Mouse (Mus musculus) left cerebral cortex, postnatal 36 days (tissue): Measurements from ENCODE around the gene Gp9. TPM values are rescaled to one million over a fixed set of nuclear protein-coding genes. Genes with fewer than 3 reads are reported as not detected.

Source experiments
- DNase-seq, 2 experiments: peaks; one replicate each; pipeline ENCODE4 v3.0.0; 2021 to 2022; ENCODE audit warnings: low spot score in 2 of 2, mixed read lengths in 1 of 2
- intact Hi-C: fragments of 180-260 bp; cut with DNase I; formaldehyde crosslinking; loops from one replicate; pipeline ENCODE4 v1.15.1; 2025
- total RNA-seq, 2 experiments: library from RNA; stranded (reverse); gene quantifications; 2 replicates each; pipeline ENCODE4 v1.2.3; 2021

The Gp9 gene
- total RNA-seq, 2 experiments from 2014 or later: 1.3 to 1.9 TPM

DNA sequence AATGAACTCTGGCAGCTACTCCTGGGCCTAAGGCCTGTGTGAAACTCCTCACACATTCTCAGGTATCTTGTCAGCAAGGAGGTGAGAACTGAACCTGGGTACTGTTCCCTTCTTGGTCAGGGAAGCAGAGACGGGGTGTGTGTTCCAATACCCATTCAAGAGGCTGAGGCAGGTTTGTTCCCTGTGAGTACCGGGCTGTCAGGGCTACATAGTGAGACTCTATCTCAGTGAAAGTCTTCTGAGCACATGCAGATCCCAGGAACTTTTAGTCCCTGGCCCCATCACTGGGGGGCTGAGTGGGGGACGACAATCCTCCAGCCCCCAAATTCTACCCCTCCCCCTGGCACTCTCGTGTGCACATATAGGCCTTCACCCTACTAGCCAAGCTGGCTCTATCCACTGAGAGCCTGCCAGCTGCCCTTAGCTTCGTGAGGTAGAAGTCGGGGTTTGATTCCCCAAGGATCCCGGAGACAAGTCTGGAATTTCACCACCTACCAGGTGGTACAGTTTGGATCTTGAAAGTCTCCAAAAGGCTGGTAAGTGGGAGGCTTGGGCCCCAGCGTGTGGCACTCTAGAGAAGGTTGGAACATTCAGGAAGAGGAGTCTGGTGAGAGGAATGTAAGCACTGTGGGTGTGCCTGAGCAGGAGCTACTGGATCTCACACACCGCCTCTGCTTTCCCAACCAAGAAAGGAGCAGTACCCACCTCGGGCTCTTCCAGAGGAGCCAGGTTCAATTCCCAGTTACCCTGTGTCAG is 2.9 kb downstream of the Gp9 start:
- intact Hi-C loops: no loop called here
- no peak for DNase-seq

DNA sequence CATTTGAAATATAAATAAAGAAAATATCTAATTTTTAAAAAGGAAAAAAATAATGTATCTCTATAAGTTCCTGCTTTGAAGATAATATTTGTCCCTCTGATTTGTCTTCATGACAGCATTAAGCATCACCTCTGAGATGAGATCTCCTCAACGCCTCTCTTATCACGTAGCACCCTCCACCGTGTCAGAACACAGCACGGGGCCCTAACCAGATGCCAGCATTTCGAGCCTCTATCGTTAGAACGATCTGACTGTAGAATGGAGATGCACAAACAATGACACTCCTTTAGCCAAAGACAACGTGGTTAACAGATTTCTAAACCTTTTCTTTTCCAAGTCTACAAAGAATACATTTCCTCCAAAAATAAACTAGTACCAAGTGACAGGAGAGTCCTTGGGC is 6.2 kb downstream of the Gp9 start:
- intact Hi-C loops: no loop called here
- no peak for DNase-seq

DNA sequence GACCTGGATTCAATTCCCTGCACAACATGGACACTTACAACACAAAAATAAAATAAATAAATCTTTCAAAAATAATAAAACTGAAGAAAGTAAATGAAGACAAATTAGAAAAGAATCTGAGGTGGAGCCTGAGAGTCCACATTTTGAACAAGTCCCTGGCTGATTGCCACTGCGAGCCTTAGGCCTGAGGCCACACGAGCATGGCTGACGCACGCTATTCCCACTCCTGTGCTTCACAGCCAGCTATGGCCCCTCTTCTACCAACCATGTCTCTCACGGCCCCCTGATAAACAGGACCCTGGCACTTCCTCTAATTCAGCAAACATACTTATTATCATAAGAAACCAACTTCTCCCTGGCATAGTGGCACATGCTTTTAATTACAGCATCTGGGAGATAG is 8.7 kb downstream of the Gp9 start:
- intact Hi-C loops: no loop called here

DNA sequence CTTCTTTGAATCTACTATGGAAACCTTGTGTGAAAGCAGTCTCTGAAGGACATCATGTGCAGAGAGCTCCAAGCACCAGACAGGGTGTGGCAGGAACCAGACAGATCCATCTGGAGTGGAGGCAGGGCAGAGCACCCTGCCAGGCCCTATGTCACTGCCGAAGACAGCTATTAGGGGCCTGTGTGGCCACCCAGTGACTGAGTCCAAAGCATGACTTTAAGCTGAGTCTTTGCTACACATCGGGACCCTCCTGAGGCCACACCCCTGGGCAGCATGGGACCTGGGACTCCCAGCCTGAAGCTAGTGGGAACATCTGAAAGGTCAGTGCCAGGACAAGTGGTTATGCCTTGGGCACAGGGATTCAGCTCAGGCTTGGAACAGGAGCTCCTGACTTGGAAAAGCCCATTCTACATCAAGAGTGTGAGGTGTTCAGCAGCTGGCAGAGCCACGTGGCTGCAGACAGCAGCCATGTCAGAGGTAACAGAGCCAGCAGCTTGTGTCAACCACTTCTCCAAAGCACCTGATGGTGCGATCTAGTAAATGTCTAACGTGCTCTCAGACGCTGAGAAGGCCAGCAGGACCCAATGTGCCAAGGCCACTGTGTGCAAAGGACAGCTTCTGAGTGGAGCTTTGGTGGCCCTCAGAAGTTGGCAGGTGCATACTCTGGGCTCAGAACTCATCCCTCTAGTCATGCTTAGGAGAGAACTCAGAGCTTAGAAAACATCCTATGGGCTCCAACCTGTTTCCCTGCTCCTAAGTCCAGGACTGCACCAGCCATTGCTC is 9.4 kb downstream of the Gp9 start:
- DNase-seq: no peak
- intact Hi-C loops: no loop called here

More for the DNA sequence above, 8.7 kb downstream of the Gp9 start:
- no peak for DNase-seq

DNA sequence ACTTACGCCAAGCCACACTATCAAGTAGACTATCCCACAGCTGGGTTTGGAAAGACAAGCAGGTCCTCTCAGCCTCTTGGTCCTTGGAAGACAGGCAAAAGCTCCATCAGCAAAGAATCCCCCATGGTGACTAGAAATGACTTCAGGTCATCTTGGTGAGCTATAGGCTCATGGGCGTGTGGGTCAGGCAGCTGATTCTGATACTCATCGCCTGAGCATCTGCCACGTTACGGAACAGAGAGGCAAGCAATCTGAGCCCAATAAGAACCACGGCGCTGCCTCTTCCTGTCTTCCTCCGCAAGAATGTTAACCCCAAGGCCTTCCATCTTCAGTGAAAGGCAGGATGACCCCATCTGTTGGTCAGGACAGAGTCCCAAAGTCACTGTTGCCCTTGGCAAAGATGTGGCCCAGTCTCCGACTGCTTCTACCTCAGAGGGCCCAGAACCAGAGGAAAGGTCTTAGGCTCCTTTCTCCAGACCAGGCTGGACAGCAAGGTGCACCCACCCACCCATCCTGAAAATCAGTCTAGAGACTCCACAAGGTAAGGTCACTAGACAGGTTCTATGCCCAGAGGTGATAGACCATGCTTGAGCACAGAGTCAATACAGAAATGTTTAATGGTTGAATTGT is 10.5 kb downstream of the Gp9 start:
- intact Hi-C loops: no loop called here

DNA sequence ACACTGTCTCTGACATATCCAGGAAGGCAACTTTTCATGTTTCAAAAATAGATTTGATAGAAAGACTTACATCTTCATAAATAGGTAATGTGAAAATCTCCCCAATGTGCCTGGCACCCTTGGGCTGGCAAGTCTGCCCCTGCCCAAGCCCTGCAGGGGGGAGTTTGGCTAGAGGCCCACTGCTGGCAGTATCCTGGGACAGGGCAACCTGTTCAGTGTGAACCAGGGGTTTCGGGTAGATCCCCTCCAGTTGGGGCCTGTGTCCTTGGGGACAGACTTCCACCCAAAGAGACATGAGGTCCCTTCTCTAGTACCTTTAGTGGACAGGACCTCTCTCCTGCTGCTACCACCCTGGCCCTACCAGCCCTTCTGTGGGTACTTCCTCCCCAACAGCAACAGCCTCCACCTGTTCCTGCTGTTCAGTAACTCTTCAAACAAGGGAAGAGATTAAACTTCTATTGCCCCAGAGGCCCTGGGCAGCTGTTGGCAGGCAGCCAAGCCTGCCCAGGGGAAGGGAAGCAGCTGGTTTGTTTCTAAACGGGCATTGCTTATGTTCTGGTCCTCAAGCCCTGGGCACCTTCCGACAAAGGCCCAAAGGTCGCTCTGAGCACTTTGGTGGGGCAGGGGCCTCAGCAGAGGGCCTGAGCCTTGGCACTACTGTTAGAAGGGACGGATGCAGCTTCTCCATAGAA is 11.2 kb downstream of the Gp9 start:
- no peak for DNase-seq
- intact Hi-C loops: no loop called here

More for the DNA sequence above, 10.5 kb downstream of the Gp9 start:
- no peak for DNase-seq

DNA sequence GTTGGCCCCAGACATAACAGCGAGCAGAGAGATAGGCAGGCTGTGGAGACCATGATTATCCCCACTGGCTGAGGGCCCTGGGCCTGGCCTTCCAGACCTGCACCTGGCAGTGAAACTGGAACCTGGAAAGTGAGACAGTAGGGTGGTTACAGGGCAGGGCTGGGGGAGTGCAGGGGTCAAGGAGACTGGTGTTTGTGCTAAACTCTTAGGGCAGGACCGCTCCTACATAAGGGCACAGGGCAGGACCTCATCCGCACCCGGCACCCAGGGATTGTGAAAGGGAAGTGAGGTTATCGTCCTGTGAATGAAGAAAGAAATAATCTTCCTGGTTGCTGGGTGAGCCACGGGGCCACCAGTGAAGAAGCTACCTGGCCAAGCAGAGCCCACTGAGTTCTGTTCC is 11.9 kb downstream of the Gp9 start:
- no peak for DNase-seq
- intact Hi-C loops: no loop called here

DNA sequence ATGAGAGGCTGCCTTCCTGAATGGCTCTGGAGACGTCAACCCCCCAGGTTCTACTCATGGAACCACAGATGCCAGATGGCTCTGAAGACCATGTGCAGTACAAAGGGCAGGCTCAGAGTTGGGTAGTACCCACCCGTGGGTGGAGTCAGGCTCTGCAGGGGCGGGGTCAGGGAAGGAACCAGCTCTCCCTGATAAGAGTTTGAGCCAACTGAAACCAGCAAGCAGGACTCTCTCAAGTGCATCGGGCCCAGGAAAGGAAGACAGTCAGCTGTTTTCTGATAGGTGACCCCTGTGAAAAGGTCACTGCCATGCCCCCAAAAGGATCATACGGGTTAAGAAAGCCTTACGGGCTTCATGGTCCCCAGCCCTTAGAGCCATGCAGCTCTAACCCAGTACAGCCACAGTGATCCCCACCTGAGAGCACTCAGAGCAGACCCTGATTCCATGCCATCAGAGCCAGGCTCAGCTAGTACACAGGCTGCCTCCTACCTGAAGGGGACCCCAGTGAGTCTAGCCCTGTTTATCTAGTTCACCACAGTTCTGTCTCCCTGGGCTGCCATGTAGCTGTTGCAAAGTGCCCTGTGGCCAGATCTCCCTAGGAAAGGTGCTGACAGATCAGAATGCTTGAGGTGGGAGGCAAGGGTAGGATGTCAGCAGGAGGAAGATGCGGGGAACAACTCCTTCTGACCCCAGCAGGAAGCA is 13.1 kb downstream of the Gp9 start:
- DNase-seq: no peak
- intact Hi-C loops: no loop called here

DNA sequence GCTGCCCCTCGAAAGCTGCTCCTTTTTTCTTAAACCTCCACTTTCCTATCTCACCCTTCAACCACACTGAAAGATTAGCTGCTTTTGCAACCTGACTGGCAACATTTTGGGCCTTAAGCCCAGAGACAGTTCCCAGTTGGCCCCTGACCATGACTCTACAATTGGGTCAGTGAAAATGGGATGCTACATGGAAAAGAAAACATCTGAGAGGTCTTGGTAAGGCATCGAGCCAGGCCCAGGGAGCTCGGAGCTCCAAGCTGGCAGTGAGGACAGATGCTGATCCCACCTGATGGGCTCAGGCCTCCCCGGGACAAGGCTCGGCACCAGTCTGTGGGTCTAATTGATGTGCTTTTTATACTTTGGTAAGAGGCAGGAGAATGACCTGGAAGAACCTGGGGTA is 14.0 kb downstream of the Gp9 start:
- DNase-seq: no peak
- intact Hi-C loops: no loop called here

DNA sequence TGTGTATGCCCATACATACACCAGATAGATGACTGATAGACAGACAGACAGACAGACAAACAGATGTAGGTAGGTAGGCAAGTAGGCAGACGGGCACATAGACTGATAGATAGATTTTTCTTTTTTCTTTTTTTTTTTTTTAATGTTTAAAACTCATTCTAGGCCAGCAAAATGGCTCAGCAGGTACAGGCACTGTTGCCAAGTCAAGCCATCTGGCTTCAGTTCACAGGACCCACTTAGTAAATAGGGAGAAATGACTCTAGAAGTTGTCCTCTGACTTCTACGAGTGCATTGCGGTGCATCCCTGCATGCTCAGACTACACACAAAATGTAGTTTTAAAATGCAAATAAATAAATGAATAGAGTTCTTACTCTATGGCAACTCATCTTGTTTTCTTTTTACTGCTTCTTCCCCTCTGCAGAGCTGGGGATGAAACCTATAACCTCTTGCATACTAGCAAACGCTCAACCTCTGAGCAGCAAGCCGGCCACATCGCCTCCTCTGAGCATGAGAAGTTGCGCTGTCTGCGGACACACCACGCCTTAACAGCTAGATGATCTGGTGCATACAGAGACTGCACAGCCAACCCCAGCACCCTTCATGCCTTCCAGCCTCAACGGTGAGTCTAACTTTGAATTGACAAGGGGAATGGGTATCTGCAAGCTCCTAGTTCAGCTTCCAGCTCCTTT is 16.1 kb downstream of the Gp9 start:
- no peak for DNase-seq
- intact Hi-C loops: no loop called here

DNA sequence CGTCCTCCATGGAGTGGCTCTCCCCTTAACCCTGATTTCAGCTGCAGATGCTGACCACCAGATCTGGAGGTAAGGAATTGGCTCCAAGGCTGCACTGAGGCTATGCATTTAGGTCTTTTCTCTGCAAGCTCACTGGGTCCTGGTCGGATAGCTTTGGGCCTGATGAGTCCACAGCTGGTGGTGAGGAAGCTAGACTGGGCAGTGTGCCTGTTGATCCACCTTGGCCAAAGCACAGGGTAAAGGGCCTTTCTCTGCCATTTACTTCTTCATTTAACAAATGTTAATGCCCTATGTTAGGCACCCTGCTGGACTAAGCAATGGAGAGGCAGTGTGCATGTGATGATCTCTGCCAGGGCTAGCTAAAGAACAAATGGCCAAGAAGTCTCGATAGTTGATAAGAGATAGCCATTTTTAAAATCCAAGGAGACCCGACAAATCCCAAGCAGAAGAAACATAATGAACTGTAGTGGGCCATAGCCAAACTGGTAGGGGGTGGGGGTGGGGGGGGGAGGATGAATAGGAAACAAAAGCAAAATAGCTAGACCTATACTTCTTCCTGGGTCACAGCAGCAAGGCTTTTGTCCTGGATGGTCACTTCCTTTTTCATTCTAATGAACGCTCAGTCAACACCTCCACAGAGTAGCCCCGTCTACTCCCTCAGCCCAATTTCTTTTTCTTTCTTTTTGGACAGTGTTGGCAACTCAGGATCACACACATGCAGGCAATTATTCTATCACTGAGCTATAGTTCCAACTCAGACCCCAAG is 17.7 kb downstream of the Gp9 start:
- intact Hi-C loops: no loop called here
- DNase-seq: no peak

DNA sequence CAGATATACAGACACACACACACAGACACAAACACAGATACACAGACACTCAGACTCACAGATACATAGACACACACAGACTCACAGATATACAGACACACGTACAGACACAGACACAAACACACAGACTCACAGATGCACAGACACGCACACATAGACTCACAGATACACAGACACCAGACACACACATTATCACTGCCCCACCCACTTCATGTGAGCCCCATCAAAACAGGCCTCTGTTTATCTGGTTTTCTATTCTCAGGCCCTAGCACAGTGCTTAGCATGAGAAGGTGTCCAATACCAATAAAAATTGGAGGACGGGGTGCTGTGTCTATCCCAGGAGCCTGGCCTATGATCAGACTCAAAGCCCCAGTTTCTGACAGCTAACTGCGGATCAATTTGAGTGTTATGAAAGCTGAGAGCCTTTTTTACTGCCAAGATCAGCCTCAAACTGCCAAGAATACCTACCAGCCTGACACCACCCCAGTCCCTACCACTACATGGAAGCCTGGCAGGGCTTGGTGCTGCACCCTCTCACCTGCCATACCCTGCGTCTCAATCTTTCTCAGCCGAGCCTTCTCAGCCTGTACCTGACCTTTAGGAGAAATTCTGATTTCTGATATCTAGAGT is 18.5 kb downstream of the Gp9 start:
- intact Hi-C loops: no loop called here

DNA sequence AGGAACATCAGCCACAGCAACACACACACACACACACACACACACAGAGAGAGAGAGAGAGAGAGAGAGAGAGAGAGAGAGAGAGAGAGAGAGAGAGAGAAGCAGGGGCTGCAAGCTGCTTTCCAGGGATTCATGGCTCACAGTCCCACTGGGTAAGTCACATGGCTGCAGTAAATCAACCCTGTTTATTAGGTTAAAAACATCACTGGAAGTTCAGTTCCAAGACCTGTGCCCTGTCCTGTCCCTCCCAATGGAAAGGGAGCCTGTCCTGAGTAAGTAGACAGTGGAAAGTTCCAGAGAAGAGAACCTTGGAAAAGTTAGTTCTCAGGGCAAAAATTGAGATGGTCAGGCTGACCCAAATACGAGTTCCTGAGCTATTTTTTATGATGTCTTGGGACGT is 19.4 kb downstream of the Gp9 start:
- intact Hi-C loops: no loop called here
- no peak for DNase-seq

More for the DNA sequence above, 18.5 kb downstream of the Gp9 start:
- DNase-seq: no peak

DNA sequence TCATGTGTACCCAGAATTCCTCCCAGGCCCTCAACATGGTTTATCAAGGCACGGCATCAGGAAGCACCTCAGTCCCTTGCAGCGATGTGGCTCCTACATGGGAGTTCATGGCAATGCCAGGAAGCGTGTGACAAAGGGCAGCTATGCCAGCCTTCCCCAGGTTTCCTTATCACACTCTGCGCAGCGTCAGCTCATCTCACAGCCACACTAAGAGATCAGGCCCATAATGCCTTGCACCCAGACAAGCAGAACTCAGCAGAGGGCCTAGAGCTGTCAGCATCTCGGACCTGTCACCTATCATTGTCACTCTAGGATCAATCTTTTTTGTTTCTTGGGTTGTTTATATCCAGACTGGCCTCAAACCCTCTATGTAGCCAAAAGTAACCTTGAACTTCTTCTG is 21.7 kb downstream of the Gp9 start:
- DNase-seq: no peak
- intact Hi-C loops: no loop called here

DNA sequence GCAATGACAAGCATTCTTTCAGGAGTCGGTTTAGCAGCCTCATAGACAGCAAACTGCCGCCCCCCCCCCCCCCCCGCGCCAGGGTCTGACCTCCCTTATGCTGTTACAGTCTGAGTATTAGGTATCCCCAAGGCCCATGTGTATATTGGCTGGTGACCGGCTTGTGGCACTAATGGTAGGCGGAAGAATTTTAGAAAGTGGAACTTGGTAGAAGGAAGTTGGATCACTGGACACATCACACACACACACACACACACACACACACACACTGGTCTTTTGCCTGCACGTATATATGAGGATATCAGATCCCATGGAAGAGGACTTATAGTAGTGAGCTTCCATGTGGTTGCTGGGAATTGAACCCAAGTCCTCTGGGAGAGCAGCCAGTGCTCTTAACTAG is 24.6 kb downstream of the Gp9 start:
- no peak for DNase-seq
- intact Hi-C loops: no loop called here

DNA sequence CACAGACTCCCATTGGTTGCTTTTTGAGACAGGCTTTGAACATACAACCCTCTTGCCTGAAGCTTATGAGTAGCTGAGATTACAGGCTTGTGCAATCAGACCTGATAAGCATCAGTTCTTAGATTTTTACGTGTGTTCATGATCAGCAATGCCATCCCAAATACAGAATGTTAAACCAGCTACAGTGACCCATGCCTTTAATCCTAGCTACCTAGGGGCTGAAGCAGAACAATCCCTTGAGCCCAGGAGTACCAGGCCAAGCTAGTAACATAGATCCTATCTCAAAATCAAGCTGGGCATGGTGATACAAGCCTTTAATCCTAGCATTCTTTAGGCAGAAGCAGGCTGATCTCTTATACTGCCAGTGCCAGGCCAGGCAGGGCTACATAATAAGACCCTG is 26.2 kb downstream of the Gp9 start:
- intact Hi-C loops: no loop called here
- DNase-seq: no peak

DNA sequence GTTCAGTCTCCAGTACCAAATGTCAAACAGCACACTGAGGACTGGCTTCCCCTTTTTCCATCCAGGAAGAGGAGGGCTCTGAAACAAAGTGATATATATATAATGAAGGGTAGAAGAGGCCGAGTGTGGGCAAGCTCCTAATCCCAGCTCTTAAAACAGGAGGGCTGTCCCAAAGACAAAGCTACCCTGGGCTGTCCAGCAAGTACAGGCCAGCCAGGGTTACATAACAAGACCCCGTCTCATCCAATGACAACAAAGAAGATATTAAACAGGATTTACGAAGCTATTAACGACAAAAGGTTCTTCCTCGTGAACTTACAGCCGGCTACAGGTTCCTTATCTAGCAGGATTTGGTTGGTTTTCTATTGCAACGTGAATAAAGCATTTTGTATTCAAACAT is 27.0 kb downstream of the Gp9 start:
- no peak for DNase-seq
- intact Hi-C loops: no loop called here

DNA sequence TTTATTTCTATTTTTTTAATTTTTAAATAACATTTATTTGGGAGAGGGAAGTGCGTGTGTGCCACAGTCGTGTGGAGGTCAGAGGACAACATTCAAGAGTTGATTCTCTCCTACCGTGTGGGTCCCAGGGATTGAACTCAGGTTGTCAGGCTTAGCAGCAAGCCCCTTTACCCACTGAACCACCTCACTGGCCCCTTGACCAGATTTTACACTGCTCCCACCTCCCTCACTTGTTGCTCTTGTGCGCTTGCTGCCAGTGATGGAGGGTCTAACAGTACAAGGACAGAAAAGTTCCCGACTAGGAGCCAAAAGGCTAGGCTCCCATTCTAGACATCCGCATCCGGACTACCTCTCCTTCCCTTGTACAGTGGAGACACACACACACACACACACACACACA is 27.6 kb downstream of the Gp9 start:
- intact Hi-C loops: no loop called here
- DNase-seq: no peak
